Mouse (Mus musculus): ENCODE measurements at regions not wholly inside any gene's neighbourhood (a gene's known extent, or its start where the extent isn't known, plus 50 kb on each side); places are given as distances from the start of the nearest gene placed in this dataset.

GRCm38 (mm10) chr1:78876156-78876555, 59.6 kb downstream of the Kcne4 start:
- no peak for DNase-seq

DNA sequence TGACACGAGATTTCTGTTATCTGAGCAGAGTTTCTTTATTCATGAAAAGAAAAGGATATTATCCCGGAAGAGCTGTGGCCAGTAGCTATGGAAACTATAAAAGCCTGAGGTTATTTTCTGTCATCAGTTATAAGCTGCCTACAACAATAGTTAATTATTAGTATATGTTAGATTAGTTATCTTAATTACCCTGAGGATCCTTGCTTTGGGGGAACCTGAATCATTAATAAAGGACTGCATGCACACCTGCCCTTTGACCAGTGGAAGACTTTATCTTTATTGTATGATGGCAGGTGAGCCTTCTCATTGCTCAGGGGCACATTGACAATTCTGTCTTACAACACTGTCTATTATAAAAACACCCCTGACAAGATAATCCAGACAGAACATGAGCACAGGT, 62.7 kb downstream of the Kcne4 start:
- no peak for DNase-seq

DNA sequence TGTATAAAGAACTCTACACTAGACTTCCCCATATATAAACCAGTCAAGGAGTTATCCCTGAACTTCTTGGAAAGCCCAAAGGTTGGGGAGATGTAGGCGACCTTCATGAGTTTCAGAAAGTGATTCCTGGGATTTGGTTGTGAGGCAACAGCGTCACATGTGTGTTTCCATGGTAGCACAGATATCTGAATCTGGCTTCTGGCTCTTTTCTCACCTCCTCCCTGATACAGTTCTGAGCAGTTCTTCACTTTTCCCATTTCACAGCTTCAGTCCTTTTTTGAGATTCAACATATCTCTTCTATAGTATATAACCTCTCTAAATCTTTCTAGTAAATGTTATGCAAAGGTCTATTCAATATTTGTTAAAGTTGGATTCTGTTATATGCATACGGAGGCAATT, 65.9 kb downstream of the Kcne4 start:
- no peak for DNase-seq

DNA sequence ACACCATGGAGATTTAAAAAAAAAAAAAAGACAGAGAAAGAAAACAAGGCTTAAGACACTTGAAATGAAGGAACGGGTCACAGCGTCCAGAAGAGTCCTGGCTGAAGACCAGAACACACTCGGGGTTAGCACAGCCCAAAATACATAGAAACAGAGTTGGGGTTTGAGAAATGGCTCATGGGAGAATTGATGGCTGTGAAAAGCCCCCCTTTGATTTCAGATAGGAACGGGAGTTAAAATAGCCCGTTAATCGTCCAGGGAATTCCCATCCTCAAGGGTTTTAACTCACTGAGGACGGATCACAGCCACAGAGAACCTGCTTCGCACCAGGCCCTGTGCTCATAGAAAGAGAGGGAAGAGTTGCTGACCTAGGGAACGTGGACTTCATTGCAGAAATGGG, 72.7 kb downstream of the Kcne4 start:
- DNase-seq: no peak

DNA sequence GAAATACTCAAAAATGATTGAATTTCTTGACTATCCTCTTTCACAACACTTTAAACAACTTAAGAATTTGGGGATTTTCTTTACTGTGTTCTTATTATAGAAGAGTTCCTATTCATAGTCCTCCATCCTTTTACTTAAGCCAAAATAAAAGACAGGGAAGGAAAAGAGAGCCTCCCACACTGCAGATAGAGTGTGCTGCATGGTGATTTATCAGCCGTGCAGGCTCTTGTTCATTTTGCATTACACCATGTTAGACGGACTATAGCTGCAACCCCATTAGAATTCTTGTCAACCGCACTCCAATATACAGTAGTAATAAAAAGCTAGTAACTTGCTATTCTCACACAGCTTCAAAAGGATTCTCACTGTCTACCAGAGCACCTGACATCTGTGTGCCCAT, 74.8 kb downstream of the Kcne4 start:
- no peak for DNase-seq

GRCm38 (mm10) chr1:78894301-78894700, 77.7 kb downstream of the Kcne4 start:
- DNase-seq: no peak

GRCm38 (mm10) chr1:78895112-78895511, 78.6 kb downstream of the Kcne4 start:
- no peak for DNase-seq

GRCm38 (mm10) chr1:78907591-78907990, 91.0 kb downstream of the Kcne4 start:
- DNase-seq: peak in 1 of 2 experiments; percentile 2

- no peak for DNase-seq
Measured at GRCm38 (mm10) chr1:78907991-78908390, 91.4 kb downstream of the Kcne4 start.

- DNase-seq: no peak
Measured at GRCm38 (mm10) chr1:78913791-78914190, 97.2 kb downstream of the Kcne4 start.

GRCm38 (mm10) chr1:78919863-78920262, 103.3 kb downstream of the Kcne4 start:
- no peak for DNase-seq

GRCm38 (mm10) chr1:78929975-78930374, 113.4 kb downstream of the Kcne4 start:
- no peak for DNase-seq

- DNase-seq: no peak
Measured at GRCm38 (mm10) chr1:78939871-78940270, 123.3 kb downstream of the Kcne4 start.

GRCm38 (mm10) chr1:78945588-78945987, 129.0 kb downstream of the Kcne4 start:
- no peak for DNase-seq

- DNase-seq: no peak
Measured at GRCm38 (mm10) chr1:78980051-78980450, 163.5 kb downstream of the Kcne4 start.
